ENCODE assay signal across 10 mouse cellular contexts in the genomic region with DNA sequence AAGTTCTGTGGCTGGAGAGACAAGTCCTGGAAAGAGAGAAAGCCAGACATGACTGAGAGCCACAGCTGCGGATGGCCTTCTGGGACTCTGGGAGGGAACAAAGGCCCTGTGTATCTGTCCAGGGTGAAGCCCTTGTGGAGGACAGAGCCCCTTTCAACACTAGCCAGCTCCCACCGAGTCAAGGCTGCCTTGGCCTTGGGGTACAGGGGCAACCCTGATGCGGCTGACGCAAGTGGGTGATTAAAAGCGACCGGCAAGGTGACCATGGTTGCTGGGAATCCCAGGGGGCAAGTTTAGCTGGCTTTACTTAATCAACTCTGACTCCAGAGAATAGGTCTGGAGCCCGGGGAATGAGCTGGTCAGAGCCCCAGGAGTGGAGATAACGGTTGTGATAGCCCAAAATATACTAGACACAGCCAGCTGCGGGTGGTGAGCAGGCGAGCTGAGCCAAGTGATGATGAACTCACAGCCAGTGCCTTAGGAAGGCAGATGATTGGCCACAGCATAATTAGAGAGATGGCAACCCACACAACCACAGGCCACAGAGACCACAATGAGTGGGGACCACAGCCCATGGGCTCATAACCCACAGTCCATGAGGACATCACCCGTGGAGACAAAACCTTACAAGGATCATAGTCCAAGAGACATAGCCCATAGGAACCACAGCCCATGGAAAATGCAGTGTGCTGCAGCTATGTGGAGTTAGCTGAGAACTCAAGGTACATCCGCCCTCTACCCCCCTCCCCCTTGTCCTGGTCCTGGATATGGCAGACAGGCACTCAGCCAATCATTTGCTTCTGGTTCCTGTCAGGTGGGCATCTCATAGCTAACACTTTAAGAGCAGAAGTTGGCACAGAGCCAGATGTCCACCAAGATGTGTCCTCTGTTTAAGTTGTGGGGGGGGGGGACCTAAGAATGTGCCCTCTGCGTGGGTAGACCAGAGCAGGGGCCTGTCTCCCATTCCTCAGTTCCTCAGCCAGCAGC. TPM values are rescaled to one million over a fixed set of nuclear protein-coding genes. Genes with fewer than 3 reads are reported as not detected.
DNase-seq lines count a peak whose midpoint lies in the region; ATAC-seq and TF ChIP-seq lines count a peak whose summit lies in the region.
"Had no signal": no experiment of that assay in that cellular context is flagged by ENCODE, and none has a peak within 500 bp of the region (broad histone marks: within the 10 kb centered on the region; RNA-seq: fewer than 3 reads in every experiment).

No protein-coding gene starts in this region.

- TF ChIP-seq CTCF in hindbrain, postnatal 0 days (IDR thresholded peaks at IDR 0.05; ENCODE audit: low read depth): no peak

- H3K4me3 ChIP-seq in hindbrain, postnatal 0 days (ENCODE audit: low read length): no peak overlapping the region
- H3K4me3 ChIP-seq in hindbrain, embryonic 16.5 days (ENCODE audit: low read length): no peak overlapping the region
- H3K4me3 ChIP-seq: embryonic facial prominence, embryonic 13.5 days had no signal

- no peaks in the 10 kb centered on the region for H3K27me3 ChIP-seq in hindbrain, postnatal 0 days (ENCODE audit: insufficient read depth, low read length)
- H3K27me3 ChIP-seq in hindbrain, embryonic 16.5 days (replicated peaks; ENCODE audit: control insufficient read depth, insufficient read depth, low read length): no peaks in the 10 kb centered on the region
- H3K27me3 ChIP-seq: embryonic facial prominence, embryonic 13.5 days had no signal

- no peaks in the 10 kb centered on the region for H3K9me3 ChIP-seq in hindbrain, postnatal 0 days (ENCODE audit: low read length)
- no peaks in the 10 kb centered on the region for H3K9me3 ChIP-seq in hindbrain, embryonic 16.5 days (ENCODE audit: control insufficient read depth, low read length)
- H3K9me3 ChIP-seq: embryonic facial prominence, embryonic 13.5 days had no signal

- no peak overlapping the region for H3K27ac ChIP-seq in hindbrain, postnatal 0 days
- H3K27ac ChIP-seq in hindbrain, embryonic 16.5 days (ENCODE audit: low read depth, low read length): no peak overlapping the region
- H3K27ac ChIP-seq: embryonic facial prominence, embryonic 13.5 days had no signal

- no peaks in the 10 kb centered on the region for H3K4me1 ChIP-seq in hindbrain, postnatal 0 days (ENCODE audit: insufficient read depth, low read length)
- H3K4me1 ChIP-seq in hindbrain, embryonic 16.5 days (ENCODE audit: control insufficient read depth, insufficient read depth, low read depth, low read length): no peaks in the 10 kb centered on the region
- H3K4me1 ChIP-seq: embryonic facial prominence, embryonic 13.5 days had no signal

- 73% methylated on average over 13 of the region's 13 CpGs for WGBS in hindbrain, postnatal 0 days
- WGBS in hindbrain, embryonic 16.5 days: 76% methylated on average over 13 of the region's 13 CpGs

- DNase-seq in hindbrain, postnatal 0 days (ENCODE audit: low spot score): peak; percentile 27
- peak; percentile 82 for DNase-seq in 416B (ENCODE audit: low read depth)
- DNase-seq in NIH3T3 (ENCODE audit: low read depth): peak; percentile 42
- DNase-seq in heart, postnatal 4 days: peak; percentile 62
- no peak for DNase-seq in urinary bladder, postnatal 10 days (ENCODE audit: low spot score)
- DNase-seq in frontal cortex, postnatal 14 days (ENCODE audit: low spot score in 2 of 2): no peak
- DNase-seq: layer of hippocampus, adult 9-11 months; lung, postnatal 36 days had no signal

- no peak overlapping the region for H3K9ac ChIP-seq in hindbrain, postnatal 0 days (replicated peaks; ENCODE audit: low read length)
- H3K9ac ChIP-seq in hindbrain, embryonic 16.5 days (ENCODE audit: low read depth, low read length): no peak overlapping the region
- H3K9ac ChIP-seq: embryonic facial prominence, embryonic 13.5 days had no signal

- no peak overlapping the region for H3K4me2 ChIP-seq in hindbrain, postnatal 0 days (ENCODE audit: low read depth, low read length)
- H3K4me2 ChIP-seq in hindbrain, embryonic 16.5 days (ENCODE audit: low read length): no peak overlapping the region
- H3K4me2 ChIP-seq: embryonic facial prominence, embryonic 13.5 days had no signal

- H3K36me3 ChIP-seq in hindbrain, postnatal 0 days (ENCODE audit: insufficient read depth, low read length): no peaks in the 10 kb centered on the region
- no peaks in the 10 kb centered on the region for H3K36me3 ChIP-seq in hindbrain, embryonic 16.5 days (ENCODE audit: control insufficient read depth, insufficient read depth, low read length)
- H3K36me3 ChIP-seq: embryonic facial prominence, embryonic 13.5 days had no signal

- ATAC-seq in hindbrain, postnatal 0 days: peak; percentile 55
- no peak for ATAC-seq in hindbrain, embryonic 16.5 days

RNA-seq across cellular contexts. Expression of gene Pofut2, which starts 29.1 kb away (rescaled TPM):
- total RNA-seq in hindbrain, postnatal 0 days (2014; rRNA removed): 48.2 and 52.4 TPM in 2 replicates
- 47.0 and 47.7 TPM in 2 replicates for polyA plus RNA-seq in hindbrain, postnatal 0 days (2015; fragmentation: Nextera tagmentation; extraction: Ambion mirVana)
- 58.8 and 65.7 TPM in 2 replicates for polyA plus RNA-seq in hindbrain, embryonic 16.5 days (2015; fragmentation: Nextera tagmentation; extraction: Ambion mirVana)
- 10 to 100 TPM; 69.1 to 71.0 TPM for total RNA-seq in heart, postnatal 4 days (2021)

Comparison
In these comparisons a context has a peak if more than half of its experiments do, and no peak if none do; other contexts are left out.
1. DNase-seq: peak in hindbrain, postnatal 0 days (single experiment), 416B (single experiment), NIH3T3 (single experiment) and heart, postnatal 4 days (single experiment); none in urinary bladder, postnatal 10 days (single experiment) and frontal cortex, postnatal 14 days (0 of 2).